Mouse (Mus musculus): ENCODE data around the gene Cfap97d1.

The Cfap97d1 gene

DNA sequence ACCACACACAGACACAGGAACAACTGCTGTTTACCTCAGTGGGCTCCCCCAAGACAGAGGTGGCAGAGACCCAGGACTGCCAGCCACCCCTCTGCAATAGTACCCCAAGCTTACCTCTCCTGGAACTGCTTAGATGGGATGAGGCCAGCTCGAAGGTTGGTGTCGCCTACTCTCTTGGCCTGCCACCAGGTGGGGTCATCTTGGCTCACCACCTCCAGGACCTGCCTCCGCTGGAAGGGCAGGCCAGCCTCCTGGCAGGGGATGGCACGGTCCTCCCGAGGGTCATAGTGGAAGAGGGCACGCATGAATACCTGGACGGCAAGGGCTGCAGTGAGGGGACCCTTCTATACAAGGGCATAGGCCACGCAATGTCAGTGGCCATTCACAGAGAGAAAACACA lies 29.1 kb downstream of the Cfap97d1 start:
- DNase-seq, result no peak

DNA sequence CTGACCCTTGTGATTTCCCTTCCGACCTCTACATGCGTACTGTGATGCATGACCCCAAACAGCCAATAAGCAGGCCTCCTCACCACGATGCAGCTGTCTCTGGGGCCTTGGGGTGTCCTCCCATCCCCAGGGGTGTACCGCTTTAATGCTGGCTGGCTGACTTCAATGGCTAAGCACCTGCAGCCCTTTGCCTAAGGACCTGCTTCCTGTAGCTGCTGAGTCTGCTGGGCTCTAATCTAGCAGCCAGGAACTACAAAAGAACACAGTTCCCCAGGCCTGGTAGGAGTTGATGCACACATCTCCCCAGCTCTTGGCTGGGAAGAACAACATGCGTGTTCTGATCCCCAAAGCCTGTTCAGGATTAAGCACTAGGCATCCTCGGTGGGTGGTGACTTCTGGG lies 31.4 kb downstream of the Cfap97d1 start:
- peak; percentile 83 for DNase-seq

DNA sequence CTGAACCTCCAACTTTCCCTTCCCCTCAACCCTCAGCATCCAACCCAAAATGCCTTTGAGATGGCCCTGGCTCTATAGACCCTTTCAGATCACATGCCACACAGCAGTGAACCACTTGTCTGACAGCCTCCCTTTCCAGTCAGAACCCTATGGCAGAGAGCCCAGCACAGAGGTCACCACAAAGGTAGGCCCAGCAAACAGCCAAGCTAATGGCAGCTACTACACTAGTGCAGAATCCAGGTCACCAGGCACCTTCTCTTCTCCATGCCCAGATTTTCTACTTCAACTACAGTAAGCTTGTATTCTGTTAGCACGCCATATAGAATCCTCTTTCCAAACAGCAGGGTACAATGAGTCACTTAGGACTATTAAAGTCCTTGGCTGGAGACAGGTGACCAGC lies 32.1 kb downstream of the Cfap97d1 start:
- DNase-seq, result peak; percentile 95

DNA sequence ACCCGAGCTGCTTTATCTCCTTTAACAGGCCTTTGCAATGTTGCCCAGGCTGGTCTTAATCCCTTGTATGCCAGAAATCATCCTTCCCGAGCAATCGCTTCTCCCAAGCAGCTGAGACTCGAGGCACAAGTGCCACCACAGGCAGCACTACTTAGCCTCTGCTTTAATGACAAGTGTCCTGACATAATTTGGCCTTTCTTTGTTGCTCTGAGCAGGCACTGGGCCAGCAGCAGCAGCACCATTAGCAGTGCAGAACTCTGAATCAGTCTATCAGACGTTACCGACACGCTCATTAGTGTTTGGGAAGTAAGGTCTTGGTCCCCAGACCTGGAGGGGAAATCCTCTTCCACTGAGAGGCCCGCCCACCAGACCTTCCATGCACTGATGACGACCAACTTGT lies 35.7 kb downstream of the Cfap97d1 start:
- DNase-seq, result no peak

DNA sequence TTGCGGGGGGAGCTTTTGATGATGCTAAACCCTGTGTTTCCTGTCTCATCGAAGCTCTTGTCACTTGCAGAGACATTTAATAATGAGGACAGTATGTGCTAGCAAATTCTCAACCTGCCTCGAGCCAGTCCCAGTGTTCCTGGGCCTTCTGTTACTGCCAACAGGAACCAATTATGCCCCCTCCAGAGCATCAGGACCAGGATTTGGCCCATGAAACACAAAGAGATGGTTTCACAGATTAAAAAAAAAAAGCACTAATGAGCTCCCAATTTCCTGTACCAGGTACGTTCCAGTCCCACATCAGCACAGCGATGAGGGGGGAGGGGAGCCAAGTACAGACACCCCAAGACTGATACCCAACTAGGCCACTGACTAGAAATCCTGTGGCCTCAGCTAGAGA lies 37.1 kb downstream of the Cfap97d1 start:
- DNase-seq, result no peak

DNA sequence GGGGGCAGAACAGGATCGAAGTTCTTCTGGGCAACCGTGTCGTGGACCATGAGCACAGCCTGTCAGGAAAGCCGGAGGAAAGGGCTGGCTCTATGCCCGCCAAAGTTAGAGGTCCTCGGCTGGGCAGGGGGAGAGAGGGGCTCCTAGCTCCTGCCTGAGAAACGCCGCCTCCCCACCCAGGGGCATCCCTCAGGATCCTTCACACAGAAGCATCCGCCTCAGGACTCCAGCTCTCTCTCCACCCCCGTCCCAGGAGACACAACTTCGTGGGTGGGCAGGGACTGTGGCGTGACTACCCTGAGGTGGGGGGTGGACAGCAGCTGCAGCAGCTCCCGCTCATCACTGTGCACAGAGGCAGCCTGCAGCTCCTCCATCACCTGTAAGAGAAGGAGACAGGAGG lies 39.3 kb downstream of the Cfap97d1 start:
- no peak for DNase-seq

DNA sequence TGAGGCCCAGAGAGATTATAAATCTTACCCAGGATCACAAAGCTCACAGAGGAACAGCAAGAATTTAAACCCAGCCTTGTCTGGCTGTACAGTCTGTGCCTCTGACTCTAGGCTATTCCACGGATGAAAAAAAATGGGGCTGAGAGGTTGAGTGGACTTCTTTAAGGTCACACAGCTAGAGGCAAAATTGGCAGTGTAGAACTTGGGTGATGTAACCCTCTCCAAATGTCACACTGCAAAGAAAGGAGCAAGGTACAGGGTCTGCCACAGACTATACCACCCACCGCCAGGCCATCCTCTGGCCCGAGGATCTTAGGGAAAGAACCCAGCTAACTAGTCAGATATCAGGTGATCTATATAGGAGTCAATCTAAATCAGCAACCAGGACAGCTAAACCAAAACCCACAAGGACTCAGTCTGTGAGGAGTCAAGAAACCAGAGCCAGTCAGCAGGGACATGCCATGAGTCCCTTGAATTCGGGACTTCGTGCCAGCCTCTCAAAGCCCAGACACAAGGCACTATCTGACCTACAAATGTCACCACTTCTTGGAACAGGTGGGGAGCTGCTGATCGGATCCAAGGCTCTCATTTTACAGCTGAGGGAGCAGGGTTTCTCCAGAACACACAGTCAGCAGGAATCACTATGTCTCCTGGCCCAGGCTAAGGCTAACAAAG lies 40.1 kb downstream of the Cfap97d1 start:
- DNase-seq, result no peak

DNA sequence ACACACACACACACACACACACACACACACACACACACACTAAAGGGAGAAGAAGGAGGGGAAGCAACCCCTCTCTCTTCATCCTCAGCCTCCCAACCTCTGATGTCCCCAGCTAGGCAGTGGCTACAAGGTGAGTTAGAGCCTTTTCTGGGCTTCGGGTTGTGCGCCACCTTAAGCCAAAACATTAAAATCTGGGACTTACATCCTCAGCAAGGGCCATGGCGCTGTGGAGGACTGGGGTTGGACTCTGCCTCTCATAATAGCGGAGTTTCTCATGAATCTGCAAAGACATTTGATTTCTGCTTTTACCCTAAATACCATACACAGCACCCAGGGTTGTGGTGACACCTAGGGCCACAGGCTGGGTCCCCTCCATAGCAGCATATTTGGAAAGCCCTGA lies 40.8 kb downstream of the Cfap97d1 start:
- no peak for DNase-seq

DNA sequence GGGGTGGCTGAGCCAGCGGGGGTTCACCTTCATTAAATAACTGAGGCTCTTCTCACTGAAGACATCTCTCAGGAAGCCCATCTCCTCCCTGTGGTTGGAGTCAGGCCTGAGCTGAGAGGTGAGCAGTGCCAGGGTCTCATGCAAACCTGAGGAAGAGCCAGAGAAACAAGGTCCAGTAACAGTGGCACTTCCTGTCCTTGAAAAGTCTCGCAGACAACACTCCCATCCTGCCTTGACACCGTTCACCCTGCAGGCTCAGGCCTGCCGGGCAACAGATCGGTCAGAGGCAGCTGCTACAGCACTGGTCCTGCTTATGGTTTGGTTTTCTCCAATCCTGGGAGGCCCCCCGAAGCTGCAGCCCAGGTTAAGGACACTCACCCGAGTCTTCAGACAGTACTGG lies 41.3 kb downstream of the Cfap97d1 start:
- no peak for DNase-seq

DNA sequence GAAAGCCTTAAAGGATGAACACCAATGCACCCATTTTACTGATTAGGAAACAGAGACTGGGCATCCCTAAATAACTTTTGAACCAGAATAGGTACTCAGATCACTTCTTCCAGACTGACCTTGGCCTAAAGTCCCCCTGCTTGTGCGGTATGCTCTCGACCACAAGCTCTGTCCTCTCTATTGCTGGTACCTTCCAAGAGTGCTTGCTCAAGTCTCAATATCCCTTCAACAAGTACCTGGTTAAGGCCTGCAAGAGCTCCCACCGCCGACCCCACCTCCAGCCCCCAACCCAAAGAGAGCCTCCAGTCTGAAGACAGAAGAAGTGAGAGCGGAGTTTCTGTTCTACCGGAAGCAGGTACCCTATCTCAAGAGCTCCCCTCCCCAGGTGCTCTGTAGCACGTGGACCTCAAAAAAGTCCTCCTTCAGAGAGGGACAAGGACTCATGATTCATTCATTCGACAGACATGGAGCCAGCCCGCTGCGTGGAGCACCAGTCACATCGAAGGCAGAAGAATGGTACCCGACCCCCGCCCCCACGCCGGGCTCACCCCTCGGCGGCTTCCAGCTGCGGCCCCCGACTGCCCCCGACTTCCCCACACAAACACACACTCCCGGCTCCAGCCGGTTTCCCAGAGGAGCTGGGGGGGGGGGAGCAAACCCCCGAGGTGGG lies 42.0 kb downstream of the Cfap97d1 start:
- peak; percentile 90 for DNase-seq

DNA sequence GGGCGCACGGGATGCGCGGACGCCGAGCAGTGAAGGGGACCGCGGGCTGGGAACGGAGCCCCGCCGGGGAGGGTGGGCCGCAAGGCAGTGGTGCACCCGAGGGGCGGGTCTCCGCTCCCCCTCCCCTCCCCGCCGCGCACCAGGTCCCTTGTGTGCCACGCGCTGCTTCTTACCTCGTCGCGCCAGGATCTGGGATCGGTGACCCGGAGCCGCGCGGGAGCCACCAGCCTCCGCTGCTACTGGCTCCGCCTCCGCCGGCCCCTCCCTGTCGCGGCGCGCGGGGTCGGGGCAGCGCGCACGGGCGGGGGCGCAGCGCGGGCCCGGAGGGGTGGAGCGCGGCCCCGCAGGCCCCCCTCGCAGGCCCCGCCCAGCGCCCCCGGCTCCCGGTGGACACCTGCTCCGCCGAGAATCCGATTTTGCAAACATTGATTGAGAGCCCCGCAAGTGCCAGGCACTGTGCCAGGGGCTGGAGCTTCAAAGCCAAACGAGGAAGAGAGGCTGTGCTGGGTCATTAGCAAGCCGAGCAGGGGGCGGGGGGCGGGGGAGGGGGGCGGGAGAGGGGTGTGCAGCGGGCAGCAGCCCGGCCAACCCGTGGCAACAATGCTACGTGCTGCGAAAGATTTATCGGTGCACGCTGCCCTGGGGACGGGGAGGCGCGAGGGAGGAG lies 42.7 kb downstream of the Cfap97d1 start:
- DNase-seq, result peak; percentile 98

DNA sequence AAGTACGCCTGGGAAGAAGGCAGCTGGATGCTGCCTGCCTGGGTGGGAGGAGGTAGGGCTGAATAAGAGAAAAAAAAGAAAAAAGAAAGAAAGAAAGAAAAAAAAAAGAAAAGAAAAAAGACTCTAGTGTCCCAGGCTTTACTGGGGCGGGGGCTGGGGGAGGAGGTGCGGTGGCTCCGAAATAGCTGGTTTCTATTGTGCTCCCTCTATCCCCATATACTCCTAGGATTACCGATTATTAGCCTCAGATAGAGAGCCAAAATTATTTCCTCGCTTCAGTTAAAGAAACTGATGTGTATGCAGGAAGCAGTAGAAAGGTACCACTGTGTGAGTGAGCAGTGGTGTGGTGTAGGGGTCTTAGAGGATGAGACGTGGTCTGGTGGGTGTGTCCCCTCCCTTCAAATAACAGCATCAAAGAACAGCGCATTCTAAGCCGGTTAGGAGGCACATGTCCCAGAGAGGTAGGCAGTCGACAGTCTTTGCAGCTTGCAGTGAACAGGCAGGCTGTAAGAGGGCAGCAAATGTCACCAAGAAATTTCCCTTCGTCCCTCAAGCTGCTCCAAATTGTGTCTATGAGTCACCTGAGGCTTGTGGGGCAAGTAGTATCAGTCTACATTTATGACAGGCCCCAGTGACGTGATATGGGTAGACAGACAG lies 43.4 kb downstream of the Cfap97d1 start:
- DNase-seq, result no peak

DNA sequence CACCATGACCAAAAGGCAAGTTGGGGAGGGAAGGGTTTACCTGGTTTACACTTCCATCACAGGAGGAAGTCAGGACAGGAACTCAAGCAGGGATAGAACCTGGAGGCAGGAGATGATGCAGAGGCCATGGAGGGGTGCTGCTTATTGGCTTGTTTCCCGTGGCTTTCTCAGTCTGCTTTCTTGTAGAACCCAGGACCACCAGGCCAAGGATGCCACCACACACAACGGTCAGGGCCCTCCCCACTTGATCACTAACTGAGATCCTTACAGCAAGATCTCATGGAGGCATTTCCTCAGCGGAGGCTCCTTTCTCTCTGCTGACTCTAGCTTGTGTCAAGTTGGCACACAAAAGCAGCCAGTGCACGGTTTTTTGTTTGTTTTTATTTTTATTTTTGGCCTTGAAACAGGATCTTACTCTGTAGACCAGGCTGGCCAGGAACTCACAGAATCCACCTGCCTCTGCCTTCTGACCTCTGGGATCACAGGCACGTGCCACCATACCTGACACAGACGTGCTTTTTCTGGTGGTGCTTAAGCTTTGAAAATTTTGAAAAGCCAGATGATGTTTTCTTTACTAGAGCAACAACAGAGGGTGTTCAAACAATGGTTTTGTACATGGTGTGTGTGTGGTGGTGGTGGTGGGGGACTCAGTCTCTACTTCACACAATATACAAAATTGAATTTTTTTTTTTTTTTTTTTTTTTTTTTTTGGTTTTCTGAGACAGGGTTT lies 44.2 kb downstream of the Cfap97d1 start, which contains the start of gene Mpp3:
Mpp3 (minus strand) TSS at position 375 of the 730 bp plus-strand sequence.
- DNase-seq, result no peak

DNA sequence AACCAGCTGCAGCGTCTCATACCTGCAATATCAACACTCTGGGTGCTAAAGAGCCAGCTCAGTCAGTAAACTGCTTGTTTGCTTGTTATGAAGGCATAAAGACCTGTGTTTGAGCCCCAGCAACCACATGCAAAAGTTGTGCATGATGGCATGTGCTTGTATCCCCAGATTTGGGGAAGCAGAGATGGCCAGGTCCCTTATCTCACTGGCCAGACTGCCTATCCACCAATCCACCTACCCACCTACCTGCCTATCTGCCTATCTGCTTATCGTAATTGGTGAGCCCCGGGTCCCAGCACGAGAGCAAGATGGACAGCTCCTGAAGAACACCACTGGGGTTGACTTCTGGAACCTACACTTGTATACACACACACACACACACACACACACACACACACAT lies 45.2 kb downstream of the Cfap97d1 start:
- no peak for DNase-seq

DNA sequence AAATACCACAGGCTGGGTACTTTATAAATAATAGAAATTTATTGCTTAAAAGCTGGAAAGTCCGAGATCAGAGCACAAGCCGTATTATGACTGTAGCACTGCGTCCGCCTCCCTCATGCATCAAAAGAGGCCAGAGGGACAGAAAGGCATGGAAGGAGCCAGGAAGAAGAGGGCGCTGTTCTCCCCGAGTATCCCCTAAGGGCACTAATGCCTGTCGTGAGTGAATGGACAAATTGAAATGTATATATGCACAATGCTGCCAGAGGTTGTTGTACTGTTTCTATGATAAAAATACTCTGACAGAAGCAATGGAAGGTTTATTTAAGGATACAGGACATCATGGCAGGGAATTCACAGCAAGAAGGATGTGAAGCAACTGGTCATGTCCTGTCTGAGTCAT lies 45.9 kb downstream of the Cfap97d1 start:
- DNase-seq, result no peak

DNA sequence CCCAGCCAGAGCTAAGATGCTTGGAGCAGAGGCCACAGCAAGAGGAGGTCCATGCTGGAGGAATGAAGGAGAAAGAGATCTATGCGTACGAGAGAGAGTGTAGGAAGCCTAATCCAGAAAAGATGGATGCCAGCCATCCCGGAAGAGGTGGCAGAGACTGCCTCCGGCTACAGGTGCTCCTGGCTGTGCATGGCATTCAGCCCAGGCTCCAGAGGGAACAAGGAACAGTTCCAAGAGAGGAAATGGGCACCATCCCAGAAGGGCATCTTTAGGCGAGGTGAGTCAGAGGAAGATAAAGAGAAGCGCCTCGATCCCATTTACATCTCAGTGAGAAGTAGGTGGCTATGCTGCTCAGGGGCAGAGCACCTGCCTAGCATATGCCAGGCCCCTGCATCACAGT lies 47.1 kb downstream of the Cfap97d1 start:
- DNase-seq, result no peak

DNA sequence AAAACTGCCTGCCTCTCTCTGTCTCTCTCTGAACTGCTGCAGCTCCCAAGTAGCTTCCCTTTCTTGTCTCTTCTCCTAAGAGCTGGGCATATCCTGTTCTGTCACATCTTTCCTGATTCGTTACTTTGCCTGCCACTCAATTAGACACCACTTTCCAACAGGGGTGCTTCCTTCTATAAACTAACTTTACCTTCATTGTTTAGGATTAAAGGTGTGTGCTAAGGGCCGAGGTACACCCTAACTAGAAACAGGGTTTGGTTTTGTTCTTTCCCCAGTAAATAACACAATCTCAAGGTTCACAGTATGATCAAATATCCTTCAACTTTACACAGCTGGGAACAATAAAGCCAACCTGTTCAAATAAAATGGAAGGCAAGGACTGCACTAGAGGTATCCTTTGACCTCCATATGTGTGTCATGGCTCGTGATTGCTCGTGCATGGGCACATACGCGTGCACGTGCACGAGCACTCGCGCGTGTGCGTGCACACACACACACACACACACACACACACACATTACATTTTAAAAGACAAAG lies 49.0 kb downstream of the Cfap97d1 start:
- DNase-seq, result no peak

DNA sequence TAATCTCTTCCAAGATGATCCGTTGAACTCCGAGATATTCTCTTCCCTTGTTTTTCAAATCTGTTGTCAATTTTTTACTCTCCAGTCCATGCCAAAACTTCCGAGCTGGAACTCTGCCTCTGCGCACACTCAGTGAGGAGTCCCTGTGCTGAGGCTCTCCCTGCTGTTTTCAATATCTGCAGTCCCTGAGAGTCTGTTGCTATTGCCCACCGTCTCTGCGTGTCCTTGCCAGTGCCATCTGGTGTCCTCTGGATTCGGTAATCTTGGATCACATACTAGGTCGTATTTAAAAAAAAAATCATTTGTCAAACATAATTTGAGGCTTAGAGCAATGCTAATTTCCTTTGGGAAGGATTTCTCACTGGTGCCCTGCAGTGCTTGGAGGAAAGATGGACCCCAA lies 50.8 kb downstream of the Cfap97d1 start:
- peak; percentile 75 for DNase-seq

DNA sequence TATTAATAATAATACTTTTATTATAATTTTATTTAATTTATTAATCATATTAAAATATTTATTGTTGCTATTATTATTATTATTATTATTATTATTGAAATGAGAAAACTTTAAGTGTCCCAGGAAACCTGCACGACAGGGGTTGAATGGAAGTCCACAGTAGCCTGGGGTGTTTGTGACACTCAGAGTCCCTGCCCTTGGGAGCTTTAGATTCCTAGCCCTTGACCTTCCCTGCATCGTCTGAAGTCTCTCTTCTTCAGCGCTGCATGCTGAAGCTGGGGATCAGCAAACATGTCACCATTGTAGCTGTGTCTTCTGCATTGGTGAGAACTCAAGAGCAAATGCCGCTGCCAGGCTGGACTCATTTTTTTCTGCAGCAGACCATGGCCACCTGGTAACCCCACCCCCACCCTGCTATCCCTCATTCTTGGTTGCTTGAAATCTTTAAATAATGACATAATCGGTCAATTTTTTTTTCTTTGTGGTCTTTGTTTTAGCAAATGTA lies 51.4 kb downstream of the Cfap97d1 start:
- DNase-seq, result no peak

DNA sequence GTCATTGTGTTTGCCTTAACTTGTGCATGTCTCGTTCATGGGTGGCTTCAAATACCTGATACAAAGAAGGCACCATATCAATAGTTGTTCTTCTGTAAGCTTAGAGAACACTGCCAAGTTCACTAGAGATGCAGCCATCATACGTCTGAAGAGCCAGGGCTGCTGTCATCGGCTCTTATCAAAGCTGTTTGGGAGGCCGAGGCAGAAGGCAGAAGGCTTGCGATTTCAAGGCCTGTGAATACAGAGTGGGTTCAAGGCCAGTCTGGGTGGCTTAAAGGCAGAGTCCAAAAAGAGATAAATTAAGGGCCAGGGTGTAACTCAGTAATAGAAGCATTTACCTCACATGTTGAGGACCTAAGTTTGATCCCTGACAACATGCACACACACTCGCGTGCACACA lies 52.3 kb downstream of the Cfap97d1 start:
- DNase-seq, result no peak

DNA sequence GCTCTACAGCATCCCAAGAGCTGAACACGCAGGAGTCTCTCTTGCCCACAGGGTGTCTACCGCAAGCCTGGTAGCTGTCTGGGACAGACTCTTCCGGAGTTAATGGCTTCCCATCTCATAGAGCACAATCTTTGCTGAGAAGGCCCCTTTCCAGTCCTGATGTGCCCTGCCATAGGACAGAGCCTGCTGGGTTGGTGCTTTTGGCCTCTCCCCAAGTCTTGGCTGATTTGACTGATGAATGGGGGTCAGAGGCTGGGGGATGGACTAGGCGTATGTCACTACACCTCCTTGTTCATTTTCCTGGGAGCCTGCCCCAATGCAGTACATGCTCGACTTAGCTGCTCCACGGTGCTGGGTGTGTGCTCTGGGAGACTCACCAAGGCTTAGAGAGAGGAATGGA lies 53.7 kb downstream of the Cfap97d1 start:
- peak; percentile 70 for DNase-seq

DNA sequence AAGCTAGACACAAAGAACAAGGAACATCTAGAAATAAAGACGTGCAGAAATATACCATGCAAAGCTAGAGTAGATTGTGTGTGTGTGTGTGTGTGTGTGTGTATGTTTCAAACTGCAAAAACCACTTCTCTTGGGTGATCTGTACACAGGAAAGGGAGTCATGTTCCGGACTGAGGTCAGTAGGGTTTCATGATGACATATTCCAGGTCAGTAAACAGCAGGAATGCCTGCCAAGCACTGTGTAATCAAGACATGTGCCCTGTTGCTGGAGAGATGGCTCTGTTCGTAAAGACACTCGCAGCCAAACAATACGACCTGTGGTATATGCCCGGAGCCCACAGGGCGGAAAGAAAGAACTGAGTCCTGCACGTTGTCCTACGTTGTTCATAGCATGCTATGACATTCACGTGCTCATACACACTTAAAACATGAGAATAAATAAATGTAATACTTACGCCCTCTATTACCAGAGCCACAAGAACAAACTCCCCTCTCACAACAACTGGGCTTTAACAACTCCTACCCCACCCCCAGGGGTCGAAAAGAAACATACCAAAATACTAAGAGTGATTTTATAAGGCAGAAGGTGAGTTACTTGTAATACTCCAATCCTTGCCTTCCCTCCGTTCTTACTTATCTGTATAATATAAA lies 55.5 kb downstream of the Cfap97d1 start:
- DNase-seq, result peak; percentile 95
